26 mouse cellular contexts compared by ENCODE assay signal in genomic region chr9:46334471-46335025, GRCm38 (mm10). TPM values are rescaled to one million over a fixed set of nuclear protein-coding genes. Genes with fewer than 3 reads are reported as not detected.
DNase-seq lines count a peak whose midpoint lies in the region; ATAC-seq and TF ChIP-seq lines count a peak whose summit lies in the region.
"Had no signal": no experiment of that assay in that cellular context is flagged by ENCODE, and none has a peak within 500 bp of the region (broad histone marks: within the 10 kb centered on the region; RNA-seq: fewer than 3 reads in every experiment).

No protein-coding gene starts in this region.

- H3K36me3 ChIP-seq in heart, embryonic 12.5 days, result no peaks in the 10 kb centered on the region
- H3K36me3 ChIP-seq in testis, adult 2 months (ENCODE audit: control insufficient read depth, insufficient read depth, low read length), result no peaks in the 10 kb centered on the region
- no peaks in the 10 kb centered on the region for H3K36me3 ChIP-seq in embryonic facial prominence, embryonic 11.5 days (replicated peaks; ENCODE audit: control insufficient read depth, insufficient read depth, low read depth, low read length)
- H3K36me3 ChIP-seq: embryonic facial prominence, embryonic 12.5 days; liver, embryonic 12.5 days; lung, embryonic 15.5 days; midbrain, embryonic 12.5 days; neural tube, embryonic 13.5 days; stomach, embryonic 15.5 days had no signal

- WGBS in heart, embryonic 12.5 days, result 29% methylated on average over 26 of the region's 26 CpGs
- 29% methylated on average over 26 of the region's 26 CpGs for WGBS in embryonic facial prominence, embryonic 11.5 days

- no peak for ATAC-seq in heart, embryonic 12.5 days (ENCODE audit: insufficient number of reproducible peaks, low FRiP score)
- ATAC-seq in embryonic facial prominence, embryonic 11.5 days (replicated peaks; ENCODE audit: insufficient number of reproducible peaks, low FRiP score, low TSS enrichment, low read depth), result no peak
- ATAC-seq: activated CD4-positive, CD25-positive, alpha-beta regulatory T cell, adult 4 months; hindbrain, postnatal 0 days; intestine, postnatal 0 days; liver, embryonic 12.5 days; Patski had no signal

- H3K4me1 ChIP-seq in heart, embryonic 12.5 days (replicated peaks), result peaks cover 10% of the 10 kb centered on the region
- H3K4me1 ChIP-seq in testis, adult 2 months (ENCODE audit: control insufficient read depth, insufficient read depth, low read length), result peaks cover 19% of the 10 kb centered on the region
- no peaks in the 10 kb centered on the region; the same call in 1 of the 2 replicates for H3K4me1 ChIP-seq in embryonic facial prominence, embryonic 11.5 days (ENCODE audit: control insufficient read depth, insufficient read depth, low read length)
- H3K4me1 ChIP-seq: lung, embryonic 15.5 days; stomach, embryonic 15.5 days had no signal

- no peaks in the 10 kb centered on the region for H3K9me3 ChIP-seq in heart, embryonic 12.5 days (replicated peaks)
- H3K9me3 ChIP-seq in embryonic facial prominence, embryonic 11.5 days (replicated peaks; ENCODE audit: control insufficient read depth, low read length), result no peaks in the 10 kb centered on the region
- H3K9me3 ChIP-seq: embryonic facial prominence, embryonic 12.5 days; liver, embryonic 12.5 days; lung, embryonic 15.5 days; midbrain, embryonic 12.5 days; neural tube, embryonic 13.5 days; stomach, embryonic 15.5 days had no signal

- no peak overlapping the region for H3K27ac ChIP-seq in heart, embryonic 12.5 days (ENCODE audit: poor library complexity, severe bottlenecking)
- H3K27ac ChIP-seq in testis, adult 2 months (ENCODE audit: control insufficient read depth, insufficient read depth, low read depth, low read length), result no peak overlapping the region
- no peak overlapping the region for H3K27ac ChIP-seq in embryonic facial prominence, embryonic 11.5 days (replicated peaks; ENCODE audit: low read depth, low read length)
- H3K27ac ChIP-seq: embryonic facial prominence, embryonic 12.5 days; hindbrain, postnatal 0 days; kidney, postnatal 0 days; layer of hippocampus, adult 2 months; liver, embryonic 12.5 days; lung, embryonic 15.5 days; macrophage; midbrain, embryonic 12.5 days; neural tube, embryonic 13.5 days; stomach, embryonic 15.5 days had no signal

- H3K27me3 ChIP-seq in heart, embryonic 12.5 days (replicated peaks), result peaks cover 53% of the 10 kb centered on the region
- peaks cover 3% of the 10 kb centered on the region for H3K27me3 ChIP-seq in testis, adult 2 months (ENCODE audit: control insufficient read depth, insufficient read depth, low read length)
- no peaks in the 10 kb centered on the region for H3K27me3 ChIP-seq in embryonic facial prominence, embryonic 11.5 days (ENCODE audit: control insufficient read depth, insufficient read depth, low read length)
- H3K27me3 ChIP-seq: neural tube, embryonic 13.5 days had no signal

- peak; percentile 79 for DNase-seq in heart, adult 11 months
- no peak for DNase-seq in testis, postnatal 14 days (ENCODE audit: low spot score)
- no peak for DNase-seq in embryonic facial prominence, embryonic 11.5 days (ENCODE audit: low spot score)
- peak; percentile 49 for DNase-seq in testis, postnatal 10 days (ENCODE audit: low spot score)
- DNase-seq in ovary, postnatal 14 days (ENCODE audit: low spot score), result no peak
- no peak for DNase-seq in spleen, adult 18-20 months
- DNase-seq: adrenal gland, postnatal 10 days; B cell, adult 2 months; heart, postnatal 36 days; right cerebral cortex, postnatal 25 days had no signal

- H3K4me3 ChIP-seq in heart, embryonic 12.5 days, result no peak overlapping the region
- peak overlapping the region; percentile 26 for H3K4me3 ChIP-seq in testis, adult 2 months (ENCODE audit: control insufficient read depth, low read depth, low read length)
- H3K4me3 ChIP-seq in embryonic facial prominence, embryonic 11.5 days (ENCODE audit: low read depth, low read length), result no peak overlapping the region
- H3K4me3 ChIP-seq: embryonic facial prominence, embryonic 12.5 days; layer of hippocampus, adult 2 months; liver, embryonic 12.5 days; lung, embryonic 15.5 days; midbrain, embryonic 12.5 days; neural tube, embryonic 13.5 days; stomach, embryonic 15.5 days had no signal

- TF ChIP-seq CTCF in testis, adult 2 months (IDR thresholded peaks at IDR 0.05; ENCODE audit: control insufficient read depth, insufficient read depth, insufficient replicate concordance, low read depth, low read length), result no peak

- no peak for TF ChIP-seq POLR2A in testis, adult 2 months (IDR thresholded peaks at IDR 0.05; ENCODE audit: control insufficient read depth, low read depth, low read length)

- no peak overlapping the region for H3K4me2 ChIP-seq in heart, embryonic 12.5 days
- H3K4me2 ChIP-seq in embryonic facial prominence, embryonic 11.5 days (ENCODE audit: low read depth, low read length), result no peak overlapping the region
- H3K4me2 ChIP-seq: embryonic facial prominence, embryonic 12.5 days; liver, embryonic 12.5 days; lung, embryonic 15.5 days; midbrain, embryonic 12.5 days; neural tube, embryonic 13.5 days; stomach, embryonic 15.5 days had no signal

- no peak overlapping the region for H3K9ac ChIP-seq in heart, embryonic 12.5 days
- H3K9ac ChIP-seq in embryonic facial prominence, embryonic 11.5 days (replicated peaks; ENCODE audit: low read length), result peak overlapping the region; percentile 32
- H3K9ac ChIP-seq: embryonic facial prominence, embryonic 12.5 days; liver, embryonic 12.5 days; lung, embryonic 15.5 days; midbrain, embryonic 12.5 days; neural tube, embryonic 13.5 days; stomach, embryonic 15.5 days had no signal

RNA-seq across cellular contexts. Expression of gene 4931429L15Rik, which starts 14.8 kb away (rescaled TPM):
- polyA plus RNA-seq in heart, embryonic 12.5 days (2016; fragmentation: Nextera tagmentation; extraction: Ambion mirVana), result not detected in 2 replicates
- 180 and 193 TPM in 2 replicates for polyA plus RNA-seq in testis, adult 2 months (2012; rRNA removed)
- not detected in 2 replicates for polyA plus RNA-seq in embryonic facial prominence, embryonic 11.5 days (2014; fragmentation: Nextera tagmentation; extraction: Ambion mirVana)
- polyA plus RNA-seq: activated CD4-positive, CD25-positive, alpha-beta regulatory T cell, adult 4 months; embryonic facial prominence, embryonic 12.5 days; heart, embryonic 14.5 days; hindbrain, postnatal 0 days; intestine, postnatal 0 days; kidney, postnatal 0 days; liver, embryonic 12.5 days; lung, embryonic 15.5 days; macrophage; midbrain, embryonic 12.5 days; neural tube, embryonic 13.5 days; Patski; stomach, embryonic 15.5 days had no signal

RNA-seq across cellular contexts. Expression of gene Bud13, which starts 51.7 kb away (rescaled TPM):
- 16.2 and 18.4 TPM in 2 replicates for polyA plus RNA-seq in heart, embryonic 12.5 days (2016; fragmentation: Nextera tagmentation; extraction: Ambion mirVana)
- polyA plus RNA-seq in testis, adult 2 months (2012; rRNA removed), result 5.8 and 6.2 TPM in 2 replicates
- 34.0 and 34.4 TPM in 2 replicates for polyA plus RNA-seq in embryonic facial prominence, embryonic 11.5 days (2014; fragmentation: Nextera tagmentation; extraction: Ambion mirVana)

Comparison
In these comparisons a context has a peak if more than half of its experiments do, and no peak if none do; other contexts are left out.
1. DNase-seq: peak in heart, adult 11 months (single experiment) and testis, postnatal 10 days (single experiment); none in testis, postnatal 14 days (single experiment), embryonic facial prominence, embryonic 11.5 days (single experiment), ovary, postnatal 14 days (single experiment) and spleen, adult 18-20 months (0 of 2).
2. RNA of gene 4931429L15Rik, which starts 14.8 kb away (polyA plus RNA-seq): 180 to 193 TPM in testis, adult 2 months; not detected in heart, embryonic 12.5 days and not detected in embryonic facial prominence, embryonic 11.5 days; every median in the first group is over 100 times any median in the second.